Mouse (Mus musculus) right cerebral cortex, postnatal 14 days (tissue): ENCODE measurements around the gene Fam160b1.

Source experiments
- DNase-seq: peaks from one replicate; pipeline ENCODE4 v3.0.0; 2022

The Fam160b1 gene

GRCm38 (mm10) chr19:57360341-57361130 is at the start of gene Fam160b1:
Gene Fam160b1 (plus strand): TSS chr19:57360680.
- DNase-seq = peak; percentile 89

GRCm38 (mm10) chr19:57313226-57313625 is 47.3 kb upstream of the Fam160b1 start:
- no peak for DNase-seq

- DNase-seq = no peak
These were observed 46.6 kb upstream of the Fam160b1 start for GRCm38 (mm10) chr19:57313891-57314345.

GRCm38 (mm10) chr19:57314346-57315012 is 46.0 kb upstream of the Fam160b1 start, which contains the start of gene Ablim1:
Gene Ablim1 (minus strand): TSS chr19:57314919.
- DNase-seq = peak; percentile 52

GRCm38 (mm10) chr19:57315013-57315565 is 45.4 kb upstream of the Fam160b1 start:
- no peak for DNase-seq

- no peak for DNase-seq
These were observed 43.9 kb upstream of the Fam160b1 start for GRCm38 (mm10) chr19:57316597-57316996.

- no peak for DNase-seq
These were observed 39.7 kb upstream of the Fam160b1 start for GRCm38 (mm10) chr19:57320656-57321382.

GRCm38 (mm10) chr19:57321839-57322238 is 38.6 kb upstream of the Fam160b1 start:
- no peak for DNase-seq

GRCm38 (mm10) chr19:57322491-57322890 is 38.0 kb upstream of the Fam160b1 start:
- DNase-seq = no peak

GRCm38 (mm10) chr19:57323087-57323486 is 37.4 kb upstream of the Fam160b1 start:
- no peak for DNase-seq

- peak; percentile 84 for DNase-seq
These were observed 34.7 kb upstream of the Fam160b1 start for GRCm38 (mm10) chr19:57325748-57326300.

- no peak for DNase-seq
These were observed 32.8 kb upstream of the Fam160b1 start for GRCm38 (mm10) chr19:57327679-57328078.

GRCm38 (mm10) chr19:57328269-57328668 is 32.2 kb upstream of the Fam160b1 start:
- no peak for DNase-seq

- DNase-seq = no peak
These were observed 31.7 kb upstream of the Fam160b1 start for GRCm38 (mm10) chr19:57328792-57329191.

GRCm38 (mm10) chr19:57330309-57330708 is 30.2 kb upstream of the Fam160b1 start:
- DNase-seq = no peak

- no peak for DNase-seq
These were observed 29.2 kb upstream of the Fam160b1 start for GRCm38 (mm10) chr19:57331237-57331636.

GRCm38 (mm10) chr19:57333356-57333755 is 27.1 kb upstream of the Fam160b1 start:
- DNase-seq = no peak

GRCm38 (mm10) chr19:57335135-57335534 is 25.3 kb upstream of the Fam160b1 start:
- no peak for DNase-seq

- DNase-seq = no peak
These were observed 21.1 kb upstream of the Fam160b1 start for GRCm38 (mm10) chr19:57339281-57339864.

- DNase-seq = no peak
These were observed 19.4 kb upstream of the Fam160b1 start for GRCm38 (mm10) chr19:57340900-57341742.

GRCm38 (mm10) chr19:57343860-57344259 is 16.6 kb upstream of the Fam160b1 start:
- no peak for DNase-seq
